Comparison of ENCODE assay signal across 20 mouse cellular contexts in genomic region chr3:17330429-17331373, GRCm38 (mm10).
DNase-seq lines count a peak whose midpoint lies in the region; ATAC-seq lines count a peak whose summit lies in the region.
"Had no signal": no experiment of that assay in that cellular context is flagged by ENCODE, and none has a peak within 500 bp of the region (broad histone marks: within the 10 kb centered on the region; RNA-seq: fewer than 3 reads in every experiment).

No protein-coding gene starts in this region.

- peak overlapping the region; percentile 72 for H3K27ac ChIP-seq in hindbrain, embryonic 12.5 days
- H3K27ac ChIP-seq in hindbrain, embryonic 10.5 days, result no peak overlapping the region
- peak overlapping the region; percentile 84 for H3K27ac ChIP-seq in hindbrain, embryonic 15.5 days (replicated peaks)
- peak overlapping the region; percentile 74 for H3K27ac ChIP-seq in midbrain, embryonic 12.5 days (replicated peaks)
- H3K27ac ChIP-seq in neural tube, embryonic 14.5 days (ENCODE audit: low read depth, low read length), result peak overlapping the region; percentile 86
- H3K27ac ChIP-seq: embryonic facial prominence, embryonic 15.5 days; heart, embryonic 13.5 days; layer of hippocampus, adult 2 months; limb, embryonic 10.5 days; lung, embryonic 15.5 days had no signal

- 62% methylated on average over 6 of the region's 6 CpGs for WGBS in hindbrain, embryonic 12.5 days
- 75% methylated on average over 6 of the region's 6 CpGs for WGBS in hindbrain, embryonic 10.5 days
- 51% methylated on average over 6 of the region's 6 CpGs for WGBS in hindbrain, embryonic 15.5 days
- WGBS in midbrain, embryonic 12.5 days, result 44% methylated on average over 6 of the region's 6 CpGs
- 43% methylated on average over 6 of the region's 6 CpGs for WGBS in neural tube, embryonic 14.5 days

- H3K9me3 ChIP-seq in hindbrain, embryonic 12.5 days (replicated peaks), result no peaks in the 10 kb centered on the region
- no peaks in the 10 kb centered on the region for H3K9me3 ChIP-seq in hindbrain, embryonic 10.5 days
- H3K9me3 ChIP-seq in hindbrain, embryonic 15.5 days, result no peaks in the 10 kb centered on the region
- no peaks in the 10 kb centered on the region for H3K9me3 ChIP-seq in midbrain, embryonic 12.5 days
- H3K9me3 ChIP-seq in neural tube, embryonic 14.5 days (ENCODE audit: control insufficient read depth, low read length), result no peaks in the 10 kb centered on the region
- H3K9me3 ChIP-seq: embryonic facial prominence, embryonic 15.5 days; heart, embryonic 13.5 days; limb, embryonic 10.5 days; lung, embryonic 15.5 days had no signal

- no peaks in the 10 kb centered on the region for H3K36me3 ChIP-seq in hindbrain, embryonic 12.5 days
- no peaks in the 10 kb centered on the region for H3K36me3 ChIP-seq in hindbrain, embryonic 10.5 days
- H3K36me3 ChIP-seq in hindbrain, embryonic 15.5 days, result no peaks in the 10 kb centered on the region
- no peaks in the 10 kb centered on the region for H3K36me3 ChIP-seq in midbrain, embryonic 12.5 days
- H3K36me3 ChIP-seq in neural tube, embryonic 14.5 days (ENCODE audit: control insufficient read depth, insufficient read depth, low read length), result no peaks in the 10 kb centered on the region
- H3K36me3 ChIP-seq: embryonic facial prominence, embryonic 15.5 days; heart, embryonic 13.5 days; limb, embryonic 10.5 days; lung, embryonic 15.5 days had no signal

- no peak overlapping the region for H3K9ac ChIP-seq in hindbrain, embryonic 12.5 days
- peak overlapping the region; percentile 7 for H3K9ac ChIP-seq in hindbrain, embryonic 15.5 days
- H3K9ac ChIP-seq in midbrain, embryonic 12.5 days (replicated peaks), result no peak overlapping the region
- peak overlapping the region; percentile 41; the same call in 1 of the 2 replicates for H3K9ac ChIP-seq in neural tube, embryonic 14.5 days (replicated peaks; ENCODE audit: low read depth, low read length)
- H3K9ac ChIP-seq: embryonic facial prominence, embryonic 15.5 days; heart, embryonic 13.5 days; lung, embryonic 15.5 days had no signal

- ATAC-seq in hindbrain, embryonic 12.5 days (ENCODE audit: low FRiP score), result peak; percentile 23; the same call in 1 of the 2 replicates
- peak; percentile 31; the same call in 1 of the 2 replicates for ATAC-seq in hindbrain, embryonic 15.5 days (ENCODE audit: low FRiP score, low read depth)
- no peak for ATAC-seq in midbrain, embryonic 12.5 days (ENCODE audit: low FRiP score, low read depth)
- peak; percentile 62 for ATAC-seq in neural tube, embryonic 14.5 days (ENCODE audit: low read depth)
- ATAC-seq in erythroblast, adult 5-6 weeks (replicated peaks; ENCODE audit: low FRiP score, poor library complexity, severe bottlenecking), result no peak

- no peak overlapping the region for H3K4me2 ChIP-seq in hindbrain, embryonic 12.5 days (replicated peaks)
- H3K4me2 ChIP-seq in hindbrain, embryonic 15.5 days, result peak overlapping the region; percentile 19
- no peak overlapping the region for H3K4me2 ChIP-seq in midbrain, embryonic 12.5 days (replicated peaks)
- H3K4me2 ChIP-seq in neural tube, embryonic 14.5 days (ENCODE audit: low read depth, low read length), result peak overlapping the region; percentile 16; the same call in 1 of the 2 replicates
- H3K4me2 ChIP-seq: embryonic facial prominence, embryonic 15.5 days; heart, embryonic 13.5 days; liver, embryonic 11.5 days; lung, embryonic 15.5 days had no signal

- no peaks in the 10 kb centered on the region for H3K27me3 ChIP-seq in hindbrain, embryonic 12.5 days
- no peaks in the 10 kb centered on the region for H3K27me3 ChIP-seq in hindbrain, embryonic 10.5 days (ENCODE audit: insufficient read depth, poor library complexity, severe bottlenecking)
- no peaks in the 10 kb centered on the region for H3K27me3 ChIP-seq in hindbrain, embryonic 15.5 days
- no peaks in the 10 kb centered on the region for H3K27me3 ChIP-seq in midbrain, embryonic 12.5 days
- no peaks in the 10 kb centered on the region for H3K27me3 ChIP-seq in neural tube, embryonic 14.5 days (ENCODE audit: control insufficient read depth, insufficient read depth, low read length)
- H3K27me3 ChIP-seq: embryonic facial prominence, embryonic 15.5 days; heart, embryonic 13.5 days; lung, embryonic 15.5 days had no signal

- peaks cover 13% of the 10 kb centered on the region; the same call in 1 of the 2 replicates for H3K4me1 ChIP-seq in hindbrain, embryonic 12.5 days
- no peaks in the 10 kb centered on the region for H3K4me1 ChIP-seq in hindbrain, embryonic 10.5 days (replicated peaks)
- 0 out of 2 replicates have a peak, but pooled peaks cover 4% of the 10 kb centered on the region for H3K4me1 ChIP-seq in hindbrain, embryonic 15.5 days (replicated peaks)
- peaks cover 22% of the 10 kb centered on the region; the same call in 1 of the 2 replicates for H3K4me1 ChIP-seq in midbrain, embryonic 12.5 days
- H3K4me1 ChIP-seq in neural tube, embryonic 14.5 days (ENCODE audit: control insufficient read depth, insufficient read depth, low read length), result peaks cover 17% of the 10 kb centered on the region
- H3K4me1 ChIP-seq: embryonic facial prominence, embryonic 15.5 days; heart, embryonic 13.5 days; limb, embryonic 10.5 days; lung, embryonic 15.5 days had no signal

- DNase-seq in hindbrain, embryonic 10.5 days (ENCODE audit: low spot score), result no peak
- DNase-seq in heart, adult 8-10 months (ENCODE audit: low spot score), result no peak
- DNase-seq in gastrocnemius, postnatal 4 days (ENCODE audit: low spot score in 2 of 2), result no peak
- DNase-seq: adrenal gland, postnatal 25 days; cerebellum, adult 2 months; heart, postnatal 36 days; kidney, adult 11 months; kidney, postnatal 10 days; thymus, postnatal 4 days had no signal

- no peak overlapping the region for H3K4me3 ChIP-seq in hindbrain, embryonic 12.5 days
- no peak overlapping the region for H3K4me3 ChIP-seq in hindbrain, embryonic 10.5 days
- H3K4me3 ChIP-seq in hindbrain, embryonic 15.5 days, result no peak overlapping the region
- no peak overlapping the region for H3K4me3 ChIP-seq in midbrain, embryonic 12.5 days
- H3K4me3 ChIP-seq in neural tube, embryonic 14.5 days (ENCODE audit: low read depth, low read length), result no peak overlapping the region
- H3K4me3 ChIP-seq: embryonic facial prominence, embryonic 15.5 days; heart, embryonic 13.5 days; layer of hippocampus, adult 2 months; limb, embryonic 10.5 days; lung, embryonic 15.5 days had no signal

Comparison
In these comparisons a context has a peak if more than half of its experiments do, and no peak if none do; other contexts are left out.
1. H3K4me2 ChIP-seq: peak in hindbrain, embryonic 15.5 days (single experiment) and neural tube, embryonic 14.5 days (single experiment); none in hindbrain, embryonic 12.5 days (single experiment) and midbrain, embryonic 12.5 days (single experiment).
2. H3K9ac ChIP-seq: peak in hindbrain, embryonic 15.5 days (single experiment) and neural tube, embryonic 14.5 days (single experiment); none in hindbrain, embryonic 12.5 days (single experiment) and midbrain, embryonic 12.5 days (single experiment).
3. ATAC-seq: peak in hindbrain, embryonic 12.5 days (single experiment), hindbrain, embryonic 15.5 days (single experiment) and neural tube, embryonic 14.5 days (single experiment); none in midbrain, embryonic 12.5 days (single experiment) and erythroblast, adult 5-6 weeks (single experiment).